Mouse (Mus musculus) granulocyte monocyte progenitor cell, adult 5-6 weeks (primary cell): Measurements from ENCODE around the gene Fgf11. TPM values are rescaled to one million over a fixed set of nuclear protein-coding genes. Genes with fewer than 3 reads are reported as not detected.
A peak's percentile ranks its signal among the peaks of the same experiment; 100 is the strongest.

Experiments used
- ATAC-seq: replicated peaks from 2 replicates; pipeline ENCODE4 v1.8.0; 2016; ENCODE audit warnings: mild to moderate bottlenecking, moderate TSS enrichment, inconsistent platforms; ENCODE audit not compliant: poor library complexity, severe bottlenecking
- total RNA-seq, 2 experiments: library from RNA; stranded (forward) in 1 of 2; stranded (reverse) in 1 of 2; fragments of 200-712, 200-1000 nt in 1 of 2; fragments of >200 nt in 1 of 2; fragmentation: Nextera tagmentation in 1 of 2; gene quantifications; 2 replicates each; pipeline ENCODE4 v1.2.3; 2014 to 2017

Fgf11 gene
- total RNA-seq, 2 experiments from 2014 or later, result 2.9 TPM; not detected in 1

DNA sequence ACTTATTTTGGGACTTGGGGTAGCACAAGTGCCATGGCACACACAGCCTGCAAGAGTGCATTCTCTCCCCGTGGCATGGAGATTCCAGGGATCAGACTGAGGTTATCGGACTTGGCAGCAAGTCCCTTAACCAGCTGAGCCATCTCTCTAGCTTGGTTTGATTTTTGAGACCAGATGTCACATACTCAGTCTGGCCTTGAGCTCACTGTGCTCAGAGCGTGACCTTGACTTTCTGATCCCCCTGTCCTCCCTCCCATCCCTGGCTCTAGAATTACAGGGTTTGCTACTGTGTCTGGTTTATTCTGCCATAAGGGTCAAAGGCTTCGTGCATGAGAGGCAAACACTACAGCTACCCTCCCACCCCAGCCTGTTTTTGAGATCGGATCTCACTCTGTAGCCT, 12.2 kb downstream of the Fgf11 start:
- no peak for ATAC-seq

- no peak for ATAC-seq
Measured at GRCm38 (mm10) chr11:69787306-69787705, 14.4 kb downstream of the Fgf11 start.

- peak; percentile 90 for ATAC-seq
Measured at GRCm38 (mm10) chr11:69784793-69785272, 16.8 kb downstream of the Fgf11 start.

DNA sequence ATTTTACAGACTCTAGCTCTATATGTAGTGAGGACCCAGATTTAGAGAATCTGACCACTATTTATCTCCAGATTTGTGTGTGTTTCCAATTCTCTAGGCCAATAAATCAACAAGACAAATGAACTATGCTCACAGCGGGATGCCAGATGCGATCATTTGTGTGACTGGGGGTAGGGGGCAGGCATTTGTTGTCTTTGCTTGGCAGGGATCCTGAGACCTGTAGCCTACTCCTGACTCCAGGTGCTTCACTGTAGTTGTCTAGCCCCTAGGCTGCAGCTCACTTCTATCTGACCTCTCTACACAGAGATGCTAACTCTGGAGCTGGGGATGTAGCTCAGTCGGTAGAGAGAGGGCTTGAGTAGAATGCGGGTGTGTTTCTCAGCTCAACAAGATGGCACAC, 19.8 kb downstream of the Fgf11 start:
- no peak for ATAC-seq

- ATAC-seq, result no peak
Measured at GRCm38 (mm10) chr11:69778985-69779384, 22.7 kb downstream of the Fgf11 start.

DNA sequence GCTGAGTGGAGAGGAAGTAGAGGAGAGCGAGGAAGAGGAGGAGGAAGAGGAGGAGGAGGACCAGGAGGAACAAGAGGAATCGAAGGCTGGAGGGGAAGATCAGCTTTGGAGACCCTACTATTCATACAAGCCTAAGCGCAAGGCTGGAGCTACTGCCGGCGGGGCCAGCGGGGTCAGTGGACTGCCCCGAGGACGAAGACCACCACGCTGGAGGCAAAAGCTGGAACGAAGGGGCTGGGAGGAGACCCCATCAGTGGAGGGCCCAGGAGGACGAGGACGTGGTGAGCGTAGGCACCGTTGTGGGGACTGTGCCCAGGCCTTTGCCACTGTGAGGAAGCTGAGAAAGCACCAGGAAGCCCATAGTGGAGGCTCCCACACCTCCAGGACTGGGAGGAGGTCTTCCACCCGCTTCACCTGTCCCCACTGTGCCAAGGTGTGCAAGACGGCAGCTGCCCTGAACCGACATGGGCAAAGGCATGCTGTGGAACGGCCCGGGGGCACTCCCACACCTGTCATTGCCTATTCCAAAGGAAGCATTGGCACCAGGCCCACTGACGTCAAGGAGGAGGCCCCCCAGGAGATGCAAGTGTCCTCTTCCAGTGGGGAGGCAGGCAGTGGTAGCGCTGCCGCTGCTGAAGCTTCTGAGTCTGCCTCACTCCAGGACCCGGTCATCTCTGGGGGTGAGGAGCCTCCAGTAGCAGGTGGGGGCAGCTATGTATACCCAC, 23.2 kb downstream of the Fgf11 start:
- ATAC-seq, result no peak

- peak; percentile 67 for ATAC-seq
Measured at GRCm38 (mm10) chr11:69777504-69778257, 24.0 kb downstream of the Fgf11 start.

DNA sequence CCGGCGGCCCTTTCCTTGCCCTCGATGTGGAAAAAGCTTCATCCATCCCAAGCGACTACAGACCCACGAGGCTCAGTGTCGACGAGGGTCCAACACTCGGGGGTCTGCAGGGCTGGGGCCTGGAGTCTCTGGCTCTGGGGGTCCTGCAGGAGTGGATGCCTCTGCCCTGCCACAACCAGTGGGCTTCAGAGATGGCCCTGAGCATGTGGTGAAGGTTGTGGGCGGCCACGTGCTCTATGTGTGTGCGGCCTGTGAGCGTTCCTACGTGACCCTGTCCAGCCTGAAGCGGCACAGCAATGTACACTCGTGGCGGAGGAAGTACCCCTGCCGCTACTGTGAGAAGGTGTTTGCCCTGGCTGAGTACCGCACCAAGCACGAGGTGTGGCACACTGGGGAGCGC, 25.2 kb downstream of the Fgf11 start:
- ATAC-seq, result no peak

GRCm38 (mm10) chr11:69775716-69776115, 25.9 kb downstream of the Fgf11 start:
- ATAC-seq, result no peak

DNA sequence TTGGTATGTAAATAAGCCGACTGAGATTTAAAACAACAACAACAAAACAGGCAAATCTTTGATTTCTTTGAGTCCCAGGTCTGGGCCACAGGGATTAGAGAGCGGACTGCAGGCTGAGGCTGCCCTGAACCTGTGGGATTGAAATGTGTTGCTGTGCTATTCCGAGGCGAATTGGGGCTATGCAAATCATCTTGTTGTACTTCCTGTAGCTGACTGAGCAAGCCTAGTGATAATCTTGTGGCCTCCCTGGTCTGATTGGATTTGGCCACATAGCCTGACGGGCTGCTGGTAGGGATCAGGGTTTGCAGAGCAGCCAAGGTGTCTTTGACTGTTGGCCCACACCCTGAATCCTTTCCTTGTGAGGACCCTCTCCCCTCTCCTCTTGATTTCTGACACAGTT, 26.7 kb downstream of the Fgf11 start:
- no peak for ATAC-seq

- ATAC-seq, result no peak
Measured at GRCm38 (mm10) chr11:69767625-69767909, 34.1 kb downstream of the Fgf11 start.

GRCm38 (mm10) chr11:69766872-69767624, 34.6 kb downstream of the Fgf11 start:
- no peak for ATAC-seq

DNA sequence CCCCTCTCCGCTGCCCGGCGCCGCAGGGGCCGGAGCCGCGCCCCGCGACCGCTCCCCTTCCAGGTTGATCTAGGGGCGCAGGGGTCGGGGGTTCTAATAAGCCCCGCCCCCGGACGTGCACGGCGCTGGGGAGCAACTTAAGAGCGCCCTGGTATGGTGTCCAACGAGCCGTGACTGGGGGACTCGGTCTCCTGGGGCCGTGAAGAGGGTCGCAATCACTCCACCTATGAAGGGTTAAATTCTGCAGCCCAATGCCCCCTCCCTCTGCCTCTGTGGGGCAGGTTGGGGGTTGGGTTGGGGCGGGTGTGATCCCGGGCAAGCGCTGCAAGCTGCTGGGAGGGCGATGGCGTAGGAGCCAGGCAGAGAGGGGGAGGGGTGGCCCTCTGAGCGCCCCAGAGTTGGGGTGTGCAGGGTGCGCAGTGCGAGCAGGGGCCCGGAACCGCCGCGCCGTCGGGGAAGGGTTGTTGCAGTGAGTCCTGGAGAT, 35.5 kb downstream of the Fgf11 start:
- ATAC-seq, result peak; percentile 72

DNA sequence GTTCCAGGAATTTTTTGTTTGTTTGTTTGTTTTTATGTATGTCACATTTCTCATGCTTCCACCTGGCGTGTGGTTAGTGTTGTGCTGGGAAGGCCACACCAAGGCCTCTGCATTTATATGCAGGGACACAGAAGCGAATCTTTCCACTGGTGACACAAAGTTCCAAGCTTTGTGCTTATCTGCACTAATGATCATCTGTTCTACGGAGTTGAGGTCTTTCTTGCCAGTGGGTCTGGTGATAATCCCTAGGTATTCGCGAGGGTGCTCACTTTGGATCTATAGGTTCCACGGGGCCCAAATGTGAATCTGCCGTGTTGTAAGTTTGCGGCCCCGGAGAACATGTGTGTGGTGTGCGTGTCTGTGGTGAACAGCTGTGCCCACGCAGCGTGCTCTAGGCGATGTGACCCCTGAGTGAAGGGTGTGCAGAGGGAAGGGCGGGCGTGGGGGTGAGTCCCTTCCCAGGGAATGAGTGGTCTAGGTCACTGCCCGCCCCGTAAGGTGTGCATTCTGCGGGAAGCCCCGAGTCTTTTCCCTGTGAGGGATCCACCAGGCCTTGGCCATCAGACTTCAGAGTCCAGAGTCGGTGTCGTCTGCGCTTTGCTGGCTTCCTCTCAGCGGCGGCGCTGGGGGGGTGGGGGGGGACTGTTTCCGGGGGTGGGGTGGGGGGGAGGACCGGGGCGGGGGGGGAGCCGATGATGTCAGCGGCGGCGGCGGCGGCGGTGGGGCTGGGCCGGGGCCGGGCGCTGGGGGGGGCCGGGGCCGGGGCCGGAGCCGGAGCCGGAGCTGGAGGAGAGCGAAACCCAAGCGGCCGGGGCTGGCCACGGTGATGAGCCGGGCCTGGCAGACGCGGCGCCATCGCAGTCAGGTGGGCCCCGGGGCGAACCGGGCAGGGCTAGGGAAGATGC, 36.2 kb downstream of the Fgf11 start, which contains the start of gene Zbtb4:
Gene Zbtb4 (plus strand): TSS at position 692 of the 905 bp plus-strand sequence.
- ATAC-seq, result peak; percentile 40; the same call in 1 of the 2 replicates

GRCm38 (mm10) chr11:69763551-69763950, 38.1 kb downstream of the Fgf11 start:
- no peak for ATAC-seq

GRCm38 (mm10) chr11:69761868-69762267, 39.8 kb downstream of the Fgf11 start, which contains the start of gene Slc35g3:
Slc35g3 (minus strand) TSS chr11:69761968.
- ATAC-seq, result no peak

DNA sequence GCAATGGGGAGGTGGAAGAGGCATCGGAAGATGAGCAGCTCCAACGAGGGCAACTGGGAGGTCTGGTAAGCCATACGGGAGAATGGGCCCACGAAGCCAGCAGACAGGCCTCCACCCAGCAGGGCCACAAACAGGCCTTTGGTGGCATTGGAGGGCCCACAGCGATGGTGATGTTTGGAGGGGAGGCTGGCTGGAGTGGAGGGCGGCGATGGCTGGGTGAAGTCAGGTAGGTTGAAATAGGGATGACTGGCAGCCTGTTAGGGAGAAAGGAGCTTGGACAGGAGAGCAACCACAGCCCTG, 40.8 kb downstream of the Fgf11 start:
- ATAC-seq, result no peak

DNA sequence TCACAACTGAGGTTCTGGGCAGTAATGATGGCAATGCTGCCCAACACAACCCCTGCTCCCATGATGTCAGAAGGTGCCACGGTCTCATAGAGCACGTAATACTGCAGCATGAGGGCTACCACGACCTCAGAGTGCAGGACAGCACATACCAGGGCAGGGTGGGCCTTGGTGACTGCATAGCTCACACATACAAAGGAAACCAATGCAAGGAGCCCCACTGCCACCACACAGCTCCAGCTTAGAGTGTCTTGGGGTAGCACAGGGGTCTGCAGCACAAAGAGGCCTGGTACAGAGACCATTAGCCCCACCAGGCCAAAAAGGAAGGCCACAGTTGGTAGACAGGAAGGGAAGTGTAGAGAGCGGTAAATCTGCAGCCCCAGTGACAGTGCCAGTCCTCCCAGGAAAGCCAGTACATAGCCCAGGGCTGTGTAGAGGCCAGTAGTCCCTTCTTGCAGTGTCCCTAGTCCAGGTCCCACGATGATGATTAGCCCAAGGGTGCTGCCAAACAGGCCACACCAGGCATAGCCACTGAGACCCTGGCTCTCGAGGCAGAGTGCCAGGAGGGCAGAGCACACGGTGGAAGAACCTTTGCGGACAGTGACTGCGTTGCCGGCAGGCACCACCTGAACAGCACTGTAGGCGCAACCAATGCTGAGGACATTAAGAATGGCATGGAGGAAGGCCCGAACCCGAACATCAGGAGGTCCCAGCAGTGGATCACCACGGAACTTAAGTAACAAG, 41.3 kb downstream of the Fgf11 start:
- no peak for ATAC-seq

- peak; percentile 59 for ATAC-seq
Measured at GRCm38 (mm10) chr11:69758971-69759721, 42.5 kb downstream of the Fgf11 start.
